Mouse (Mus musculus): Measurements from ENCODE around the gene Uck2. TPM values are rescaled to one million over a fixed set of nuclear protein-coding genes. Genes with fewer than 3 reads are reported as not detected.

Uck2 gene
- 50.1 and 50.9 TPM in 2 replicates for polyA plus RNA-seq (2015; fragmentation: Nextera tagmentation; extraction: Ambion mirVana)

DNA sequence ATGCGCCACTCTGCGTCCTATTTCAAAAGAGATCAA lies at the start of gene Uck2:
Gene Uck2 (minus strand): TSS at position 1 of the 36 bp plus-strand sequence.
- Histone ChIP-seq H3K9ac (peak within 1 kb of the TSS; percentile 85), H3K4me3 (peak within 1 kb of the TSS; percentile 88), H3K27ac (peak within 1 kb of the TSS; percentile 97), H3K36me3 (replicated peaks) (no peaks in the 10 kb centered on the region), H3K27me3 (replicated peaks) (no peaks in the 10 kb centered on the region), H3K4me1 (peaks cover 34% of the 10 kb centered on the region), H3K4me2 (peak within 1 kb of the TSS; percentile 74), H3K9me3 (no peaks in the 10 kb centered on the region)
- ATAC-seq (replicated peaks), result no peak
- 0% methylated on average over 2 of the region's 2 CpGs for WGBS

DNA sequence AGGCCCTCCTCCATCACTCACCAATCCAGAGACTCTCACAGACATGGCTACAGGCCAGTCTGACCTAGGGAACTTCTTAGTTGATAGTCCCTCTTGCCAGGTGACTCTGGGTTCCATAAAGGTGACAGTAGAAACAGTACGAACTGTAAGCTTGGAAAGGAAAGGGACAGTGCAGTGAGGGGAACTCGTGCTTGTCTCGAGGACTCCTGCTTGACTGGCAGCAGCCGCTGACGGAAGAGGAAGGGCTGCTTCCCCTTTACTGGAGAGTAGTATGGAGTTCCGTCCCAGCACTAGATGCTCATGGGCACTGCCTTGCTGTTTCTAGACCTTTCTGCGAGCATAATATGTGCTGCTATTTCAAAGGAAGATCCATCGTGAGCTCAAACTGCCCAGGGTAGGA lies 46.0 kb upstream of the Uck2 start:
- Histone ChIP-seq H3K4me2 (no peak overlapping the region), H3K9me3 (no peaks in the 10 kb centered on the region), H3K27me3 (replicated peaks) (no peaks in the 10 kb centered on the region), H3K36me3 (replicated peaks) (peaks cover 29% of the 10 kb centered on the region), H3K4me1 (no peaks in the 10 kb centered on the region), H3K9ac (no peak overlapping the region), H3K4me3 (no peak overlapping the region), H3K27ac (no peak overlapping the region)
- no peak for ATAC-seq (replicated peaks)
- WGBS, result 93% methylated on average over 8 of the region's 8 CpGs

DNA sequence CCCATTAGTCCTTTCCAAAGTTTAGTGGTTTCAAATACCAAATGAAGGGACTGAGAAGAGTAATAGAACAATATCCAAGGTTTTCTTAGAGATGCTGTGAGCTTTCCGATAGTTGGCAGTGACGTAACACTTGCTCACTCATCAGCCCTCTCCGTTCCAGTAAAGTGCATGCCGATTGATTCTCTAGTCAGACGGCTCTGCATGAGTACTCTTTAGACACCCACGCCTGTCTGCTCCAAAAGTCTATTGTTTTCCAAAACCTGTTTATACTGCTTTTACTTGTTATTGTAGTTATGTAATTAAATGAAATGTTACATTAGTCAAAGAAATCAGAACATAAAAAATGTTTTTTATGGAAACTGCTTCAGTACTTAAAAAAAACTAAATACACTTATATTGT lies 43.7 kb upstream of the Uck2 start:
- H3K4me3 ChIP-seq, result no peak overlapping the region
- H3K27me3 ChIP-seq (replicated peaks), result no peaks in the 10 kb centered on the region
- H3K9ac ChIP-seq, result no peak overlapping the region
- 87% methylated on average over 6 of the region's 6 CpGs for WGBS
- no peak overlapping the region for H3K4me2 ChIP-seq
- ATAC-seq (replicated peaks), result no peak
- H3K36me3 ChIP-seq (replicated peaks), result peaks cover 34% of the 10 kb centered on the region
- no peaks in the 10 kb centered on the region for H3K4me1 ChIP-seq
- H3K9me3 ChIP-seq, result no peaks in the 10 kb centered on the region
- no peak overlapping the region for H3K27ac ChIP-seq

DNA sequence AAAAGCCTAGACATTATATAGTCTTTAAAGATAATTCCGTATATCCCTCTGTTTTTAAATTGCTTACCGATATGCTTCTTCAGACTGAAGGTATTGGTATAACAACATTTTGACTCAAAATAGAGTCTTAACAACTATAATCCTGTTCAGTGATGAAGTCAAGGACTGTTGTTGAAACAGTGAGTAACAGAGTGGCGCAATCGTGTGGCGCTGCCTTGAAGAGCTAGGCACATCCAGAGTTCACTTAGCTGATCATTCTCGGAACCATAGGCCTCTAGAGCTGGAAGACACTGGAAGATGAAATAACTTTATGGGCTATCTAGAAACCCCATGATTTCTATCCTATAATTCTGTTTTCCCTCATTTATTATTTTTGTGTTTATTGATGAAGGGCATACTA lies 36.6 kb upstream of the Uck2 start:
- Histone ChIP-seq H3K27me3 (replicated peaks) (no peaks in the 10 kb centered on the region), H3K4me1 (no peaks in the 10 kb centered on the region), H3K4me3 (no peak overlapping the region), H3K4me2 (no peak overlapping the region), H3K9me3 (no peaks in the 10 kb centered on the region), H3K36me3 (replicated peaks) (peaks cover 59% of the 10 kb centered on the region), H3K27ac (no peak overlapping the region), H3K9ac (no peak overlapping the region)
- WGBS, result 97% methylated on average over 6 of the region's 6 CpGs
- no peak for ATAC-seq (replicated peaks)

- no peaks in the 10 kb centered on the region for H3K27me3 ChIP-seq (replicated peaks)
- peaks cover 5% of the 10 kb centered on the region for H3K4me1 ChIP-seq
- no peak overlapping the region for H3K9ac ChIP-seq
- no peak overlapping the region for H3K27ac ChIP-seq
- no peaks in the 10 kb centered on the region for H3K9me3 ChIP-seq
- H3K4me3 ChIP-seq, result no peak overlapping the region
- no peak for ATAC-seq (replicated peaks)
- WGBS, result 83% methylated on average over 4 of the region's 4 CpGs
- peaks cover 15% of the 10 kb centered on the region; the same call in 1 of the 2 replicates for H3K36me3 ChIP-seq (replicated peaks)
- no peak overlapping the region for H3K4me2 ChIP-seq
These were observed 28.1 kb upstream of the Uck2 start for GRCm38 (mm10) chr1:167313220-167313619.

DNA sequence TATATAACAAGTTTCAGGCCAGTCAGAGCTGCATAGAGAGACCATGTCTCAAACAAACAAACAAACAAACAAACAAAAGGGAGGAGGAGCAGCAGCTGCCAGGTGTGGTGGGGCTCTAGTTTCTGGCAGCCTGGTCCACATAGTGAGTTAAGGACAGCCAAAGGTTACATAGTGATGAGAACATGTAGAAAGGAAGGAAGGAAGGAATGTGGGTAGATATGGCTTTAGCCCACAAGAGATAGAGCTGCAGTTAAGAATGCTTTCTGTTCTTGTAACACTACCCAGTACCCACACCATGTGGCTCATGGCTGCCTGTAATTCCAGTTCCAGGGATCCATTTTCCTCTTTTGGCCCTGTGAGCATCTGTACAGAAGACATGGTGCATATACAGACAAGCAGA lies 27.2 kb upstream of the Uck2 start:
- H3K9ac ChIP-seq, result no peak overlapping the region
- peaks cover 9% of the 10 kb centered on the region for H3K4me1 ChIP-seq
- peaks cover 10% of the 10 kb centered on the region; the same call in 1 of the 2 replicates for H3K36me3 ChIP-seq (replicated peaks)
- ATAC-seq (replicated peaks), result no peak
- H3K9me3 ChIP-seq, result no peaks in the 10 kb centered on the region
- no peak overlapping the region for H3K27ac ChIP-seq
- H3K27me3 ChIP-seq (replicated peaks), result no peaks in the 10 kb centered on the region
- no peak overlapping the region for H3K4me2 ChIP-seq
- no peak overlapping the region for H3K4me3 ChIP-seq

- no peaks in the 10 kb centered on the region for H3K9me3 ChIP-seq
- ATAC-seq (replicated peaks), result peak; percentile 99
- peak within 1 kb of the TSS; percentile 92 for H3K9ac ChIP-seq
- H3K4me1 ChIP-seq, result peaks cover 9% of the 10 kb centered on the region
- H3K36me3 ChIP-seq (replicated peaks), result no peaks in the 10 kb centered on the region; the same call in 1 of the 2 replicates
- peak within 1 kb of the TSS; percentile 97 for H3K27ac ChIP-seq
- H3K4me2 ChIP-seq, result peak within 1 kb of the TSS; percentile 75
- H3K4me3 ChIP-seq, result peak within 1 kb of the TSS; percentile 76
- no peaks in the 10 kb centered on the region for H3K27me3 ChIP-seq (replicated peaks)
- WGBS, result under 1% methylated on average over 82 of the region's 82 CpGs
These were observed 23.3 kb upstream of the Uck2 start, which contains the start of gene Tmco1 for GRCm38 (mm10) chr1:167308261-167309054. Gene Tmco1 (plus strand): TSS chr1:167308378.

DNA sequence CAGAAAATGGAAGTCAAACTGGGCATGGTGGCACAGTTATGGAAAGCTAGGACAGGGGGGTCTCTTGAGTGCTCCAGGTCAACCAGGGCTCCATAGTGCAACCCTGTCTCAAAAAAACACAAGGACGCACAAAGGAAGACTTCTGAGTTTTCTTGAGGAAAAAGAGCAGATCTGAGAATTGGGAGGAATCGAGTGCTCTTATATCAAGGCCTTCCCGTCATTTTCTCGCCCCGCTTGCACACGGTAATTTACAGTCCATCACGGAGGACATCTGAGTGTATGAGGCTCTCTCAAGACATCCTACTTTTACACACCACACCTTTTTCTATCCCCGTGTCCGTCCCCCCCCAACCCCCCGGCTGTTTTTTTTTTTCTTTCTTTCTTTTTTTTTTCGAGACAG lies 22.6 kb upstream of the Uck2 start:
- no peak; the same call in 1 of the 2 replicates for ATAC-seq (replicated peaks)

DNA sequence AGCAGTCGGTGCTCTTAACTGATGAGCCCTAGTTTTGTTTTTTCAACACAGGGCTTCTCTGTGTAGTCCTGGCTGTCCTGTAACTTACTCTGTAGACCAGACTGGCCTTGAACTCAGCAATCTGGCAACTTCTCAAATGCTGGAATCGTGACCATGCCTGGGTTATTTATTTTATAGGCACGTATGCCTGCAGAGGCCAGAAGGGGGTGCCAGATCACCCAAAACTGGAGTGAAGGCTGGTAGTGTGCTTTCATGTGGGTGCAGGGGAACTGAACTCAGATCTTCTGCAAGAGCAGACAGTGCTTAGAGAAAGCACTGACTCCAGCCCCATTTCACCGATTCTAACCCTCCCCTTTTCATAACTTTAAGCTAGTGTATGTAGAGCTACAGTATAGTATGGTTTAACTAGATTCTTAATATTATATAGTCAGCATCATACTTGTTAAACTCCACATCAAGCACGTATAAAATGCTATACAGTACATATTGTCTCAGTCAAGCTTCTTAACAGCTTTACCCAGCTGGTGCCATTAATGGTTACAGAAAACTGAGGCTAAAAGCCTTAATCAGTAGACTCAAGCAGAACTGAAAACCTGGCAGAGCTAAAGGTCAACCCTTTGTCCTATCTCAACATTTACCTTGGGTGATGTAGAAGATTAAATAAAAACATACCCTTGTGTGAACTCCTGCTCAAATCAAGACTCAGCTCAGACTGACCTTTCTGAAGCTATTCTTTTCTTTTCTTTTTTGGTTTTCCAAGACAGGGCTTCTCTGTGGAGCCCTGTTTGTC lies 21.5 kb upstream of the Uck2 start:
- Histone ChIP-seq H3K36me3 (replicated peaks) (no peaks in the 10 kb centered on the region), H3K9ac (no peak overlapping the region), H3K4me2 (no peak overlapping the region), H3K9me3 (no peaks in the 10 kb centered on the region), H3K4me3 (no peak overlapping the region), H3K4me1 (peaks cover 9% of the 10 kb centered on the region), H3K27me3 (replicated peaks) (no peaks in the 10 kb centered on the region), H3K27ac (no peak overlapping the region)
- no peak for ATAC-seq (replicated peaks)
- 80% methylated on average over 5 of the region's 5 CpGs for WGBS

More for the DNA sequence above, 22.6 kb upstream of the Uck2 start:
- Histone ChIP-seq H3K27ac (peak overlapping the region; percentile 34; the same call in 1 of the 2 replicates), H3K9ac (no peak overlapping the region), H3K4me1 (peaks cover 9% of the 10 kb centered on the region), H3K4me3 (peak overlapping the region; percentile 76), H3K4me2 (peak overlapping the region; percentile 75), H3K27me3 (replicated peaks) (no peaks in the 10 kb centered on the region), H3K36me3 (replicated peaks) (no peaks in the 10 kb centered on the region; the same call in 1 of the 2 replicates), H3K9me3 (no peaks in the 10 kb centered on the region)
- WGBS, result 68% methylated on average over 11 of the region's 11 CpGs

DNA sequence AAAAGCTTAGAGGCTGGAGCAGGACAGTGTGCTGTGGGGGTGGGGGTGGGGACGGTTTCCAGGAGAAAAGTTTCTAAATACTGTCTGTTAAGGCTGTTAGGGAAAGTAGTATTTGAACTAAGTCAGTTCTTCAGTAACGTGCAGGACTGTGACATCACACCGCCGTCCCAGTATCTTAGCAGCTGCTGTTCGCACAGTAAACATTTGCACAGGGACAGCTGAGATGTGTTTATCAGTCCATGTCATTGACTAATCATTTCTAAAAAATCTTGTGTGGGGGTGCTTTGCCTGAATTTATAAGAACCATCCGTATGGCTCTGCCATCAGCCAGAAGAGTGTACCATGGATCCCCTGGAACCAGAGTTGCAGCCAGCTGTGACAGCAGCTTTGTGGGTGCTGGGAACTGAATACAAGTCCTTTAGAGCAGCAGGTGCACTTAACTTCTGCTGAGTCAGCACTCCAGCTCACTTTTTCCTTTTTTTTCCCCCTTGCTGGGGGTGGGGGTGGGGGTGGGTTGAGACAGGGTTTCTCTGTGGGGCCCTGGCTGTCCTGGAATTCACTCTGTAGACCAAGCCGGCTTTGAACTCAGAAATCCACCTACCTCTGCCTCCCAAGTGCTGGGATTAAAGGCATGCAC lies 20.5 kb upstream of the Uck2 start:
- Histone ChIP-seq H3K36me3 (replicated peaks) (no peaks in the 10 kb centered on the region), H3K4me2 (no peak overlapping the region), H3K4me1 (peaks cover 9% of the 10 kb centered on the region), H3K27ac (no peak overlapping the region), H3K9ac (no peak overlapping the region), H3K27me3 (replicated peaks) (no peaks in the 10 kb centered on the region), H3K4me3 (no peak overlapping the region), H3K9me3 (no peaks in the 10 kb centered on the region)
- ATAC-seq (replicated peaks), result no peak
- WGBS, result 68% methylated on average over 7 of the region's 7 CpGs

- Histone ChIP-seq H3K9me3 (no peaks in the 10 kb centered on the region), H3K9ac (no peak overlapping the region), H3K27ac (no peak overlapping the region), H3K4me1 (no peaks in the 10 kb centered on the region), H3K4me2 (no peak overlapping the region), H3K36me3 (replicated peaks) (no peaks in the 10 kb centered on the region), H3K4me3 (no peak overlapping the region), H3K27me3 (replicated peaks) (no peaks in the 10 kb centered on the region)
- WGBS, result 85% methylated on average over 2 of the region's 2 CpGs
- no peak for ATAC-seq (replicated peaks)
These were observed 15.0 kb upstream of the Uck2 start for GRCm38 (mm10) chr1:167300122-167300521.

- H3K9me3 ChIP-seq, result no peaks in the 10 kb centered on the region
- H3K9ac ChIP-seq, result no peak overlapping the region
- peak overlapping the region; percentile 42 for H3K27ac ChIP-seq
- no peaks in the 10 kb centered on the region for H3K36me3 ChIP-seq (replicated peaks)
- no peak overlapping the region for H3K4me2 ChIP-seq
- no peak overlapping the region for H3K4me3 ChIP-seq
- ATAC-seq (replicated peaks), result peak; percentile 91
- no peaks in the 10 kb centered on the region for H3K27me3 ChIP-seq (replicated peaks)
- 50% methylated on average over 13 of the region's 13 CpGs for WGBS
- H3K4me1 ChIP-seq, result no peaks in the 10 kb centered on the region
These were observed 10.7 kb upstream of the Uck2 start for GRCm38 (mm10) chr1:167295679-167296402.

All from midbrain, embryonic 15.5 days (tissue).